Mouse (Mus musculus) heart, postnatal 10 days (tissue): ENCODE measurements around the gene Bsnd. TPM values are rescaled to one million over a fixed set of nuclear protein-coding genes. Genes with fewer than 3 reads are reported as not detected.

Experiments
- DNase-seq, 2 experiments: peaks; one replicate each; pipeline ENCODE4 v3.0.0; 2021
- intact Hi-C: fragments of 180-260 bp; cut with DNase I; formaldehyde crosslinking; loops from one replicate; pipeline ENCODE4 v1.15.1; 2025
- total RNA-seq, 2 experiments: library from RNA; stranded (reverse); gene quantifications; 2 replicates each; pipeline ENCODE4 v1.2.3; 2021

Gene Bsnd
- not detected for total RNA-seq

- intact Hi-C loops = no loop called here
- no peak for DNase-seq
Observed at GRCm38 (mm10) chr4:106492116-106492515, at the start of gene Bsnd. Gene Bsnd, minus strand, starts transcription at chr4:106492283.

- intact Hi-C loops = no loop called here
- DNase-seq = no peak
Observed at GRCm38 (mm10) chr4:106541491-106541890, 49.4 kb upstream of the Bsnd start.

- intact Hi-C loops = no loop called here
- no peak for DNase-seq
Observed at GRCm38 (mm10) chr4:106539756-106540155, 47.7 kb upstream of the Bsnd start.

- intact Hi-C loops = no loop called here
- DNase-seq = no peak
Observed at GRCm38 (mm10) chr4:106534256-106534655, 42.2 kb upstream of the Bsnd start.

GRCm38 (mm10) chr4:106533421-106534080 is 41.5 kb upstream of the Bsnd start:
- DNase-seq = no peak
- intact Hi-C loops = no loop called here

- intact Hi-C loops = no loop called here
- DNase-seq = no peak
Observed at GRCm38 (mm10) chr4:106530113-106530482, 38.0 kb upstream of the Bsnd start.

- DNase-seq = peak; percentile 90 to 95
- intact Hi-C loops = loop anchor here (1.0 kb wide), 1 partner anchor 55 kb away; no protein-coding TSS in a partner anchor
Observed at GRCm38 (mm10) chr4:106529375-106530112, 37.5 kb upstream of the Bsnd start.

- intact Hi-C loops = no loop called here
- DNase-seq = peak in 1 of 2 experiments; percentile 10
Observed at GRCm38 (mm10) chr4:106527856-106528547, 35.9 kb upstream of the Bsnd start.

- DNase-seq = no peak
- intact Hi-C loops = no loop called here
Observed at GRCm38 (mm10) chr4:106525001-106525400, 32.9 kb upstream of the Bsnd start.

- DNase-seq = no peak
- intact Hi-C loops = no loop called here
Observed at GRCm38 (mm10) chr4:106524131-106524530, 32.0 kb upstream of the Bsnd start.

- DNase-seq = no peak
- intact Hi-C loops = no loop called here
Observed at GRCm38 (mm10) chr4:106522547-106522946, 30.5 kb upstream of the Bsnd start.

GRCm38 (mm10) chr4:106514606-106515005 is 22.5 kb upstream of the Bsnd start:
- intact Hi-C loops = no loop called here
- DNase-seq = no peak

GRCm38 (mm10) chr4:106509888-106510287 is 17.8 kb upstream of the Bsnd start:
- intact Hi-C loops = no loop called here
- DNase-seq = no peak

- intact Hi-C loops = no loop called here
- peak in 1 of 2 experiments; percentile 25 for DNase-seq
Observed at GRCm38 (mm10) chr4:106505453-106506058, 13.5 kb upstream of the Bsnd start.

- no peak for DNase-seq
- intact Hi-C loops = no loop called here
Observed at GRCm38 (mm10) chr4:106503578-106503977, 11.5 kb upstream of the Bsnd start.

GRCm38 (mm10) chr4:106500066-106500465 is 8.0 kb upstream of the Bsnd start:
- intact Hi-C loops = no loop called here
- DNase-seq = no peak

- intact Hi-C loops = no loop called here
- no peak for DNase-seq
Observed at GRCm38 (mm10) chr4:106498471-106498844, 6.4 kb upstream of the Bsnd start.

- no peak for DNase-seq
- intact Hi-C loops = no loop called here
Observed at GRCm38 (mm10) chr4:106497776-106498470, 5.8 kb upstream of the Bsnd start.

GRCm38 (mm10) chr4:106496833-106497232 is 4.8 kb upstream of the Bsnd start:
- DNase-seq = no peak
- intact Hi-C loops = no loop called here

- peak in 1 of 2 experiments; percentile 19 for DNase-seq
- intact Hi-C loops = no loop called here
Observed at GRCm38 (mm10) chr4:106493639-106494038, 1.6 kb upstream of the Bsnd start.

GRCm38 (mm10) chr4:106490620-106491019 is 1.5 kb downstream of the Bsnd start:
- intact Hi-C loops = no loop called here
- DNase-seq = peak in 1 of 2 experiments; percentile 22
